Mouse (Mus musculus) intestine, postnatal 0 days (tissue): ENCODE measurements around the gene Noct. TPM values are rescaled to one million over a fixed set of nuclear protein-coding genes. Genes with fewer than 3 reads are reported as not detected.

ENCODE experiments used
- ATAC-seq: fragments of 200-750 bp; cut with Nextera tagmentation; 2 replicates; pipeline ENCODE4 v1.8.0; 2017; ENCODE audit warnings: mild to moderate bottlenecking, moderate TSS enrichment, moderate library complexity
- H3K27ac ChIP-seq: fragments of 300-500 bp; sonication (generic); 2 replicates; pipeline ENCODE4 v1.5.1; 2014; ENCODE audit warnings: mild to moderate bottlenecking, low read depth, low read length, moderate library complexity
- H3K27me3 ChIP-seq: fragments of 300-500 bp; sonication (generic); replicated peaks from 2 replicates; pipeline ENCODE4 v1.6.1; 2014; ENCODE audit warnings: low read length, mixed read lengths; ENCODE audit not compliant: control insufficient read depth, insufficient read depth
- H3K36me3 ChIP-seq: fragments of 300-500 bp; sonication (generic); 2 replicates; pipeline ENCODE4 v1.6.1; 2014; ENCODE audit warnings: mild to moderate bottlenecking, moderate library complexity; ENCODE audit not compliant: control insufficient read depth, insufficient read depth
- H3K4me1 ChIP-seq: fragments of 300-500 bp; sonication (generic); replicated peaks from 2 replicates; pipeline ENCODE4 v1.6.1; 2014; ENCODE audit warnings: antibody characterized with exemption, low read length, mixed read lengths; ENCODE audit not compliant: control insufficient read depth, insufficient read depth
- H3K4me2 ChIP-seq: fragments of 300-500 bp; sonication (generic); replicated peaks from 2 replicates; pipeline ENCODE4 v1.6.1; 2014; ENCODE audit warnings: low read depth, mild to moderate bottlenecking, moderate library complexity
- H3K4me3 ChIP-seq: fragments of 300-500 bp; sonication (generic); 2 replicates; pipeline ENCODE4 v1.5.1; 2014; ENCODE audit warnings: low read depth, low read length
- H3K9ac ChIP-seq: fragments of 300-500 bp; sonication (generic); 2 replicates; pipeline ENCODE4 v1.6.1; 2014; ENCODE audit warnings: mild to moderate bottlenecking, low read depth, low read length
- H3K9me3 ChIP-seq: fragments of 300-500 bp; sonication (generic); 2 replicates; pipeline ENCODE4 v1.6.1; 2016; ENCODE audit warnings: mixed run types; ENCODE audit not compliant: control insufficient read depth
- CTCF ChIP-seq: sonication (generic); IDR thresholded peaks from 2 replicates; pipeline ENCODE4 v1.5.1; 2016; ENCODE audit warnings: low read depth, mild to moderate bottlenecking, control low read depth, antibody characterized with exemption, moderate library complexity
- WGBS: fragments of 180-500 bp; shearing (Covaris S2); extraction: QIAGEN DNeasy Blood & Tissue Kit; methylation state at CpG from one replicate; pipeline ENCODE4 v1.1.7; 2014; 5-methylcytosine and 5-hydroxymethylcytosine counted together
- polyA plus RNA-seq: library from polyadenylated mRNA; unstranded; fragments of >200 nt; fragmentation: Nextera tagmentation; extraction: Ambion mirVana; gene quantifications from 2 replicates; pipeline ENCODE4 v1.2.1, GENCODE M21; 2015

Gene Noct
- polyA plus RNA-seq, 1 experiment from 2014 or later: 12.0 TPM

DNA sequence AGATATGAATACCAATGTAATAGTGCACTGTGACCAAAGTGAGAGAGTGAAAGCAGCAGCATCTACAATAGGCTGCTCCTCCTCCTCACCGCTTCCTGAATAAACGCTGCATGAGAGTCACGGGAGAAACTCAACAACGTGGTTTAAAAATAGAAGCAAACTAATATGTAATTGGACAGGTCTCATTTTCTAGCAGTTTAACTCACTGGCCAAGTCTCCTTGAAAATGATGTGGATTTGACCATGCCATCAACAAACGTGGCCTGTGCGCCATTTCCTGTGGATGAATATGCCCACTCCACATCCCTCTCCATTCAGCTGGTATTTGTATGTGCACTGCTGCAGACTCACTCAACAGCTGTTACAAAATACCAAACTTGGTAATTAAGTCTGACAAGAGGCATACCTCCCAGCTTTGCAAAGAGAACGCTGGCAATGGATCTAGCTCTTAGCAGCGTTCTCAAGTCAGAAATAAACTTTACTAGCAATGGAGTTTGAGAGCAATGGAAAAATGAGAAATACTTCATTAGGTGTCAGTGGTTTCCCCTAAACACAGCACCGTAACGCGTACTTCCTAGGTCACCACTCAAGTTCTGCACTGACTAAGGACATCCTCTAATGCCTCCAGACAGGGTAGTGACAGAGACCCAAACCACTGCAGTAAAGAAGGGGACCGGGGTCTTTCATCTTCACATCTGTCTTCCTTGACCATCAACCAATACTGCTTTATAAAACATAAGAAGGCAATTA is 46.0 kb downstream of the Noct start:
- no peaks in the 10 kb centered on the region for H3K9me3 ChIP-seq
- ATAC-seq: no peak
- H3K4me3 ChIP-seq: no peak overlapping the region
- no peaks in the 10 kb centered on the region for H3K27me3 ChIP-seq
- H3K4me1 ChIP-seq: no peaks in the 10 kb centered on the region
- H3K4me2 ChIP-seq: no peak overlapping the region
- no peak overlapping the region for H3K27ac ChIP-seq
- WGBS: 60% methylated on average over 12 of the region's 12 CpGs
- no peak overlapping the region for H3K9ac ChIP-seq
- H3K36me3 ChIP-seq: 0 out of 2 replicates have a peak, but pooled peaks cover 3% of the 10 kb centered on the region
- no peak for TF ChIP-seq CTCF

DNA sequence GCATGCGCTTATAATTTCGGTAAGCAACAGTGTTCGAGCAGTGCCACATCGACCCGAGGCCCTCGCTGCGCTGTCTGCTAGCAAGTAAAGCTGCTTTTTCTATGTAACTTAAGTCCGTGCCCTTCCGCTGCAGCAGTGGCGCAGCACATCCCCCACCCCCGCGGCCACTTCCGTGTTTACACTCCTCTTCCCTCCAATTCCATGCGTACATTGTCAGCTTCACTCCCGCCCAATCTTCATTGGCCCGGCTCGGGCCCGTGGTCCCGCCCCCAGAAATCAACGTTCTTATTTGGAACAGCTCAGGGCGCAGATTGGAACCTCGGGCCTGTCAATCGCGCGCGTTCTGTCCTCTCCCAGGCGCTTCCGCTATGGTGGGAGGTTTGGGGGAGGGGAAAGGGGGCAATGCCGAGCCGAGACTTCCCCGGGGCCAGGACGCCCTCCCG is 51.7 kb downstream of the Noct start:
- H3K27me3 ChIP-seq: no peaks in the 10 kb centered on the region
- H3K4me3 ChIP-seq: peak overlapping the region; percentile 94
- H3K36me3 ChIP-seq: no peaks in the 10 kb centered on the region
- no peaks in the 10 kb centered on the region for H3K9me3 ChIP-seq
- H3K9ac ChIP-seq: peak overlapping the region; percentile 94
- no peaks in the 10 kb centered on the region for H3K4me1 ChIP-seq
- peak overlapping the region; percentile 70 for H3K4me2 ChIP-seq
- ATAC-seq: peak; percentile 94
- WGBS: under 1% methylated on average over 33 of the region's 33 CpGs
- no peak for TF ChIP-seq CTCF
- peak overlapping the region; percentile 99 for H3K27ac ChIP-seq

DNA sequence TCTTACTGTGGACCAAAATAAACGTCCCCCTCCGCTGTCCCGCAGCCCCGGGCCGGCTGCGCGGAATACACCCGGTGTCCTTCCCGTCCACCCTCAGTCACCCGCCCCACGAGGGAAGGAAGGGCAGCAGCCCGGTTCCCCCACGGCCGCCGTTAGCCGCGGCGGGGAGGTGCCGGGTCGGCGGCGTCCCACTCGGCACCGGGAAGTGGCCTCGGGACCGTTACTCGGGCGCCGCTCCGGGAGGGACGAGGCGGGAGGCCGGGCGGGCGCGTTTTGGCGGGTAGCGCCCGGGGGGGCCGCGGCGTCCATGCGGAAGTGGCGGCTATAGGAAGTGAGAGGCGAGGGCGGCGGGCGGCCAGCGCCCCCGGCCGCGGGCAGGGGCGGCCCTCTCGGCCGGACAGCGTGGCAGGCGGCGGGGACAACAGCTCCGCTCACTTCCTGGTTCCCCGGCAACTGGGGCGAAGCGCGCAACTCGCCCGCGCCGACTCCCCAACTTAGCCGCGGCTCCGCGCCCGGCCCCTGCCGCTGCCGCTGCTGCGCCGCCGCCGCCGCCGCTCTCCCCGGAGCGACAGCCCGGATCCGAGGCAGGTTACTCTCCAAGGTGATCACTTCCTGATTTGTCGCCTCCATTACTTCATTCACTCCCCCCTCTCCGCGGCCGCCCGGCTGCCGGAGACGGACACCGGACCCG is 52.3 kb downstream of the Noct start:
- peak; percentile 45 for ATAC-seq
- H3K27ac ChIP-seq: peak overlapping the region; percentile 99
- peak overlapping the region; percentile 94 for H3K9ac ChIP-seq
- H3K4me2 ChIP-seq: peak overlapping the region; percentile 70
- no peaks in the 10 kb centered on the region for H3K4me1 ChIP-seq
- H3K4me3 ChIP-seq: peak overlapping the region; percentile 94
- H3K27me3 ChIP-seq: no peaks in the 10 kb centered on the region
- H3K9me3 ChIP-seq: no peaks in the 10 kb centered on the region
- WGBS: 1% methylated on average over 78 of the region's 93 CpGs
- H3K36me3 ChIP-seq: no peaks in the 10 kb centered on the region
- 0 out of 2 replicates have a peak, but pooled peaks have one; percentile 1 for TF ChIP-seq CTCF

DNA sequence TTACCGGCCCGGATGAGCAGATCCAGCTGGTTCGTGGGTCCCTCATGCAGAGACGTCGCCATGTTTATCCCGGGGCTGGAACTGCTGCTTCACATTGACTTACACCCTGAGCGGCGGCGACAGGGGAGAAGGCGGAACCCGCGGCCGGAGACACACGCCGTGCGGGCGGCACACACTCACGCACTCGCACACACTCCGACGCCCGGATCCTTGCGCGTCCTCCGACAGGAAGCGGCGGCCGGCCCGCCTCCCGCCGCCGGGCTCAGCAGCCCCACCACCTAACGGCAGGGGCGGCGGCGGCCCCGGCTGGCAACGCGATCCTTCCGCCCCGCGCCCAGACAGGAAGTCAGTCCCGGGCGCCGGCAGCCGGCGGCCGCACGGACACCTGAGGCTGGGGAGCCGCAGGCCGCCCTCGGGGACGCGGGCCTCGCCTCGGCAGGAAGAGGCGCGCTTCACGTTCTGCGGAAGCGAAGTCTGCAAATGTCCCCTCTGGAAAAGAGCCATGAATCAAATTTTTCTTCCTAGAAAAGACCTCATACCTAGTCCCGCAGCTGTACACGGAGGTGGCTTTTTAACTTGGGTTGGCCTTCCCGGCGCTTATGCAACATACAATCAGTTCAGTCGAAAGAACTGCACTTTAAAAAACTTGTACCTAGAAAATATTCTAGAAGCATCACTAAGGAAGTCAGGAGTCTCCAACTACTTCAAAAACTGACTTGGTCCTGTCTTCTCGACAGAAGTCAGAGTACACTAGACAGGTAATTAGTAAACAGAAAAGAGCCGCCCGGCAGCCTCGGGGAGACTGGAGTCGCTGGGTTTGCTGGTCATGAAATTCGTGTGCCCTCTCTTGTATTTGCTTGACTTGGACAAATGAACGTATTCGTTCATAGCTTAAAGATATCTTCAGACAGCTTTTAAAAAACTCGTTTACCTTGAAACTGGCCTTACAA is 53.2 kb downstream of the Noct start:
- peak overlapping the region; percentile 99 for H3K27ac ChIP-seq
- H3K9me3 ChIP-seq: no peaks in the 10 kb centered on the region
- ATAC-seq: peak; percentile 76
- peak overlapping the region; percentile 70 for H3K4me2 ChIP-seq
- H3K4me3 ChIP-seq: peak overlapping the region; percentile 94
- peak overlapping the region; percentile 94 for H3K9ac ChIP-seq
- H3K36me3 ChIP-seq: no peaks in the 10 kb centered on the region
- under 1% methylated on average over 64 of the region's 75 CpGs for WGBS
- no peaks in the 10 kb centered on the region for H3K27me3 ChIP-seq
- H3K4me1 ChIP-seq: no peaks in the 10 kb centered on the region
- peak; percentile 41; the same call in 1 of the 2 replicates for TF ChIP-seq CTCF

DNA sequence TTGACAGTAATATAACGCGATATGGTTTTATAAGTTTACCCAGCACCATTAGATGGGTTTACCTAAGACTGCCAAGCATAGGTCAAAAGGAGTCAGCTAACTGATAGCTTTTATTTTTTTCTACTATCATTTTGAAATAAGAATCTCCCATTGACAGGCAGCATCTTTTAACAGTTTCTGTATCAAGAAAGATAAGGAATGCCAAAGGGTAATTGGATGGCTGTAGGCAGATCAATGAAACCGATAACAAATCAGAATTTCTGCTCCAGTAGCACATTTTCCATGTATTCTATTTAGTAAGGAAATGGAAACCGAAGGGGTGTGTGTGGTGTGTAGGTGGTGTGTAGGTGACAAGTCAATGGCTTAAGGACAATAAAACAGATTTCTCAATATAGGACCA is 54.2 kb downstream of the Noct start:
- H3K4me2 ChIP-seq: peak overlapping the region; percentile 70; the same call in 1 of the 2 replicates
- no peak overlapping the region for H3K9ac ChIP-seq

More for the DNA sequence above, 54.2 kb downstream of the Noct start:
- Histone ChIP-seq H3K9me3 (no peaks in the 10 kb centered on the region), H3K27me3 (no peaks in the 10 kb centered on the region), H3K27ac (no peak overlapping the region), H3K4me3 (no peak overlapping the region), H3K4me1 (no peaks in the 10 kb centered on the region), H3K36me3 (no peaks in the 10 kb centered on the region)
- TF ChIP-seq CTCF: no peak
- ATAC-seq: no peak
- WGBS: 38% methylated on average over 4 of the region's 4 CpGs
